Mouse (Mus musculus): ENCODE results near the gene Clip2.

GRCm38 (mm10) chr5:134544516-134545241, 7.6 kb downstream of the Clip2 start:
- TF ChIP-seq POLR2A (IDR thresholded peaks at IDR 0.05; ENCODE audit: insufficient read length, low read depth) (no peak), TCF12 (IDR thresholded peaks at IDR 0.05; ENCODE audit: insufficient read depth, poor library complexity, severe bottlenecking) (no peak), E2F4 (IDR thresholded peaks at IDR 0.05; ENCODE audit: insufficient read depth) (no peak), SRF (IDR thresholded peaks at IDR 0.05; ENCODE audit: control insufficient read depth, insufficient read length, low read depth) (no peak), USF1 (IDR thresholded peaks at IDR 0.05; ENCODE audit: low read depth) (no peak), POLR2AphosphoS2 (IDR thresholded peaks at IDR 0.05; ENCODE audit: insufficient read length, low read depth) (no peak), CEBPB (IDR thresholded peaks at IDR 0.05; ENCODE audit: insufficient read depth, poor library complexity, severe bottlenecking) (no peak), TCF3 (IDR thresholded peaks at IDR 0.05; ENCODE audit: insufficient read length, low read depth) (no peak), MYOD1 (IDR thresholded peaks at IDR 0.05; ENCODE audit: control insufficient read depth in 1 of 3, insufficient read length in 2 of 3, low read depth in 2 of 3) (no peak)
